Mouse (Mus musculus) forebrain, embryonic 14.5 days (tissue): ENCODE results near the gene Klra3. TPM values are rescaled to one million over a fixed set of nuclear protein-coding genes. Genes with fewer than 3 reads are reported as not detected.
"Not testable (repeated sequence)": the region's sequence is repeated elsewhere in the genome, so short reads cannot be mapped to it uniquely, and the experiment has no call there.

ENCODE experiments used
- ATAC-seq: fragments of 200-750 bp; cut with Nextera tagmentation; 2 replicates; pipeline ENCODE4 v1.8.0; 2017; ENCODE audit warnings: mild to moderate bottlenecking, moderate library complexity
- DNase-seq: peaks from one replicate; pipeline ENCODE4 v3.0.0-alpha.2; 2015; ENCODE audit warnings: low spot score
- H3K27ac ChIP-seq: fragments of 300-500 bp; sonication (generic); 2 replicates; pipeline ENCODE4 v1.5.1; 2014; ENCODE audit warnings: low read depth, mild to moderate bottlenecking, control low read depth, low read length, moderate library complexity
- H3K27me3 ChIP-seq: fragments of 300-500 bp; sonication (generic); replicated peaks from 2 replicates; pipeline ENCODE4 v1.6.1; 2014; ENCODE audit warnings: low read length, control low read depth, mixed read lengths; ENCODE audit not compliant: control insufficient read depth, insufficient read depth
- H3K36me3 ChIP-seq: fragments of 300-500 bp; sonication (generic); 2 replicates; pipeline ENCODE4 v1.6.1; 2014; ENCODE audit warnings: low read length, control low read depth; ENCODE audit not compliant: control insufficient read depth, insufficient read depth
- H3K4me1 ChIP-seq: fragments of 300-500 bp; sonication (generic); 2 replicates; pipeline ENCODE4 v1.6.1; 2014; ENCODE audit warnings: antibody characterized with exemption, low read length, control low read depth; ENCODE audit not compliant: control insufficient read depth, insufficient read depth
- H3K4me2 ChIP-seq: fragments of 300-500 bp; sonication (generic); 2 replicates; pipeline ENCODE4 v1.6.1; 2014; ENCODE audit warnings: mild to moderate bottlenecking, control low read depth, low read length
- H3K4me3 ChIP-seq: fragments of 300-500 bp; sonication (generic); 2 replicates; pipeline ENCODE4 v1.5.1; 2014; ENCODE audit warnings: low read depth, low read length, control low read depth
- H3K9ac ChIP-seq: fragments of 300-500 bp; sonication (generic); 2 replicates; pipeline ENCODE4 v1.6.1; 2014; ENCODE audit warnings: mild to moderate bottlenecking, low read length, control low read depth, moderate library complexity
- H3K9me3 ChIP-seq: fragments of 300-500 bp; sonication (generic); replicated peaks from 2 replicates; pipeline ENCODE4 v1.6.1; 2016; ENCODE audit warnings: low read length, control low read depth, mixed read lengths; ENCODE audit not compliant: control insufficient read depth
- WGBS: fragments of 180-500 bp; shearing (Covaris S2); extraction: QIAGEN DNeasy Blood & Tissue Kit; methylation state at CpG from one replicate; pipeline ENCODE4 v1.1.7; 2014; 5-methylcytosine and 5-hydroxymethylcytosine counted together
- polyA plus RNA-seq: library from polyadenylated mRNA; unstranded; fragments of >200 nt; fragmentation: Nextera tagmentation; extraction: Ambion mirVana; gene quantifications from 2 replicates; pipeline ENCODE4 v1.2.1, GENCODE M21; 2014

Klra3 gene
- not detected in 2 replicates for polyA plus RNA-seq

GRCm38 (mm10) chr6:130337411-130337810, at the start of gene Klra3:
TSS of gene Klra3 (minus strand) at chr6:130337574.
- ATAC-seq (no peak), DNase-seq (no peak)
- Histone ChIP-seq H3K9me3 (no peaks in the 10 kb centered on the region; the same call in 1 of the 2 replicates), H3K4me1 (no peaks in the 10 kb centered on the region), H3K4me3 (no peak within 1 kb of the TSS), H3K27me3 (no peaks in the 10 kb centered on the region), H3K4me2 (no peak within 1 kb of the TSS), H3K9ac (no peak within 1 kb of the TSS), H3K36me3 (no peaks in the 10 kb centered on the region), H3K27ac (no peak within 1 kb of the TSS)
- 90% methylated on average over 8 of the region's 8 CpGs for WGBS

- ATAC-seq (no peak), DNase-seq (no peak)
- WGBS = 80% methylated on average over 2 of the region's 2 CpGs
- Histone ChIP-seq H3K4me3 (no peak within 1 kb of the TSS), H3K36me3 (no peaks in the 10 kb centered on the region), H3K9me3 (no peaks in the 10 kb centered on the region; the same call in 1 of the 2 replicates), H3K27me3 (no peaks in the 10 kb centered on the region), H3K4me1 (no peaks in the 10 kb centered on the region), H3K27ac (no peak within 1 kb of the TSS), H3K9ac (no peak within 1 kb of the TSS), H3K4me2 (no peak within 1 kb of the TSS)
Observed at GRCm38 (mm10) chr6:130386750-130387149, 49.4 kb upstream of the Klra3 start, which contains the start of gene Klra1. TSS of gene Klra1 (minus strand) at chr6:130386874.

- ATAC-seq = no peak
- H3K27me3 ChIP-seq = no peaks in the 10 kb centered on the region
- H3K4me1 ChIP-seq = no peaks in the 10 kb centered on the region
- H3K4me2 ChIP-seq = no peak overlapping the region
- no peaks in the 10 kb centered on the region; the same call in 1 of the 2 replicates for H3K9me3 ChIP-seq
- WGBS = 60% methylated on average over 1 of the region's 1 CpGs
- H3K4me3 ChIP-seq = no peak overlapping the region
- no peak overlapping the region for H3K27ac ChIP-seq
- no peak overlapping the region for H3K9ac ChIP-seq
- H3K36me3 ChIP-seq = no peaks in the 10 kb centered on the region
- DNase-seq = no peak
Observed at GRCm38 (mm10) chr6:130385803-130386202, 48.4 kb upstream of the Klra3 start.

DNA sequence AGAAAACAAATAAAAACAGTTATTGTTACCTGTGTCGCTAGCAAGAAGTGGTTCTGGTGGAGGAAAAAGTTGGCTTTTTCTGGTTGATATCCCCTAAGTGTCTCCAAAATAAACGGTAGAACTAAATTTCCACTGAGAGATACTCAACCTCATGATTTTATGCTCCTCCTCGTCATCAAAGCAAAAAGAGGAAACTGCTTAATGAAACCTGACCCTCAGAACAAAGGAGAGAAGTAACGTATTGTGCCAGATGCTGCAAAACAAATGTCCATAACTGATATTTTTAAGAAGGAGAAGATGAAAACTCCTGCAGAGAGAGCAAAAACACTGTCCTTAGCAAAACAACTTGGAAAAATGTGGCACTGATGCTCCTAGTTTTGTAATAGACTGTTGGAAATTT, 45.0 kb upstream of the Klra3 start:
- H3K36me3 ChIP-seq = no peaks in the 10 kb centered on the region
- H3K27me3 ChIP-seq = no peaks in the 10 kb centered on the region
- no peak for ATAC-seq
- WGBS = 80% methylated on average over 4 of the region's 4 CpGs
- no peak overlapping the region for H3K4me2 ChIP-seq
- no peak overlapping the region for H3K4me3 ChIP-seq
- H3K9ac ChIP-seq = no peak overlapping the region
- no peak overlapping the region for H3K27ac ChIP-seq
- DNase-seq = no peak
- peaks cover 3% of the 10 kb centered on the region; the same call in 1 of the 2 replicates for H3K9me3 ChIP-seq
- no peaks in the 10 kb centered on the region for H3K4me1 ChIP-seq

DNA sequence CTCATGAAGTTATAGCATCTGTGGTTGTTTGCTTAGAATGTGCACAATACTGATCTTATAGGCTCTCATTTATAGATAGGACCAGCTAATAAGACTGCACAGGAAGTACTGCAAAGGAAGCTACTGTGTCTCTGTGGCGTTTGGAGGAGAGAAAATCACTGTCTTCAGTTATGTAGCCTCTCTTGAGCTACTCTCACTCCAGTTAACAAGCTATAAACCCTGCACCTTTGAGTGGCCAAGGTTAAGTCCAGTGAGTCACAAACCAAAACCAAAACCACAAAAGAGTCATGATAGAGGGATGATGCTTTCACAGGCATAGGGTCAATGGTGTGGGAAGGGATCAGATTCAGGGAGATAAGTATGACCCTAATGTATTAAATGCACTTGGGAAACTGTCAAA, 8.0 kb upstream of the Klra3 start:
- not testable (repeated sequence) for H3K9ac ChIP-seq, H3K9me3 ChIP-seq, H3K27me3 ChIP-seq, H3K36me3 ChIP-seq, H3K4me2 ChIP-seq, H3K4me3 ChIP-seq, DNase-seq, H3K4me1 ChIP-seq, H3K27ac ChIP-seq, ATAC-seq
- 20% methylated on average over 1 of the region's 1 CpGs for WGBS

- H3K4me1 ChIP-seq, H3K4me2 ChIP-seq, H3K9me3 ChIP-seq, H3K36me3 ChIP-seq, H3K27me3 ChIP-seq, DNase-seq, H3K27ac ChIP-seq, H3K4me3 ChIP-seq, ATAC-seq, H3K9ac ChIP-seq: not testable (repeated sequence)
- 83% methylated on average over 2 of the region's 2 CpGs for WGBS
Observed at GRCm38 (mm10) chr6:130341973-130342372, 4.6 kb upstream of the Klra3 start.

- DNase-seq = no peak
- Histone ChIP-seq H3K27ac (no peak overlapping the region), H3K27me3 (no peaks in the 10 kb centered on the region), H3K4me3 (no peak overlapping the region), H3K4me1 (no peaks in the 10 kb centered on the region), H3K36me3 (no peaks in the 10 kb centered on the region), H3K9ac (no peak overlapping the region), H3K9me3 (peaks cover 5% of the 10 kb centered on the region; the same call in 1 of the 2 replicates), H3K4me2 (no peak overlapping the region)
- no peak for ATAC-seq
Observed at GRCm38 (mm10) chr6:130287984-130288649, 49.3 kb downstream of the Klra3 start.

DNA sequence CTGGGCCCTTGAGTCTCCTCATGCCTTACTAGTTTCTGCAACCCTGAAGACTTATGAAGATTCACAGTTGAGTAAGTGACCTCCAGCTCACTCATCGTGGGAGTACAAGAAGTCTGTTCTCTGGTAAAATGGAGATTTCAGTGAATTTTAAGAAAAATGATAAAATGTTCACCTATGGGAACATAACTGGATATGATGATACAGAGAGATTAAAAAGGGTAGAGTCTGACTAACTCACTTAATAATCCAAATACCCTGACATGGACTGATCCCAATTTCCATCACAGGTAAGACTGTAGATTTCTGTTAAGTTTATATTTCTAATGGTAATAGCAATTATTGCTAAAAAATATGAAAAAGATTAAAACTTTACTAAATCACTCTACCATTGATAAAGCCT, 55.5 kb downstream of the Klra3 start, which contains the start of gene Klra10:
TSS of gene Klra10 (minus strand) at position 101 of the 400 bp plus-strand sequence.
- not testable (repeated sequence) for H3K4me2 ChIP-seq, H3K4me1 ChIP-seq, H3K4me3 ChIP-seq, ATAC-seq, H3K27ac ChIP-seq, DNase-seq, H3K36me3 ChIP-seq, H3K9ac ChIP-seq, H3K27me3 ChIP-seq, H3K9me3 ChIP-seq
- WGBS = 73% methylated on average over 1 of the region's 1 CpGs
